Mouse (Mus musculus) monocyte, adult 2 months (primary cell): ENCODE measurements around the gene Gramd4.
"Not testable (repeated sequence)": the region's sequence is repeated elsewhere in the genome, so short reads cannot be mapped to it uniquely, and the experiment has no call there.

ENCODE experiments used
- DNase-seq, 2 experiments: peaks; one replicate each; pipeline ENCODE4 v3.0.0; 2022; ENCODE audit warnings: low spot score in 2 of 2, low read depth in 1 of 2

Gene Gramd4

GRCm38 (mm10) chr15:86050170-86050743, 7.2 kb upstream of the Gramd4 start:
- DNase-seq: no peak

- no peak for DNase-seq
Measured at GRCm38 (mm10) chr15:86051152-86051551, 6.3 kb upstream of the Gramd4 start.

GRCm38 (mm10) chr15:86051878-86052478, 5.5 kb upstream of the Gramd4 start:
- DNase-seq: no peak

- DNase-seq: peak in 1 of 2 experiments; percentile 64
Measured at GRCm38 (mm10) chr15:86053890-86054536, 3.5 kb upstream of the Gramd4 start.

- not testable (repeated sequence) for DNase-seq
Measured at GRCm38 (mm10) chr15:86054861-86055260, 2.6 kb upstream of the Gramd4 start.

- DNase-seq: no peak
Measured at GRCm38 (mm10) chr15:86056221-86056760, 1.2 kb upstream of the Gramd4 start.

- no peak for DNase-seq
Measured at GRCm38 (mm10) chr15:86057908-86058307, 413 bp downstream of the Gramd4 start.

- DNase-seq: no peak
Measured at GRCm38 (mm10) chr15:86058394-86058915, 960 bp downstream of the Gramd4 start.

GRCm38 (mm10) chr15:86058931-86059834, 1.7 kb downstream of the Gramd4 start:
- no peak for DNase-seq

- DNase-seq: no peak
Measured at GRCm38 (mm10) chr15:86059835-86060380, 2.4 kb downstream of the Gramd4 start.

GRCm38 (mm10) chr15:86060581-86060980, 3.1 kb downstream of the Gramd4 start:
- DNase-seq: no peak

- no peak for DNase-seq
Measured at GRCm38 (mm10) chr15:86061221-86061620, 3.7 kb downstream of the Gramd4 start.

GRCm38 (mm10) chr15:86061848-86062481, 4.5 kb downstream of the Gramd4 start:
- no peak for DNase-seq

- no peak for DNase-seq
Measured at GRCm38 (mm10) chr15:86064191-86064849, 6.8 kb downstream of the Gramd4 start.

GRCm38 (mm10) chr15:86064850-86065229, 7.3 kb downstream of the Gramd4 start:
- DNase-seq: no peak

- no peak for DNase-seq
Measured at GRCm38 (mm10) chr15:86065367-86065766, 7.9 kb downstream of the Gramd4 start.

- no peak for DNase-seq
Measured at GRCm38 (mm10) chr15:86066836-86067580, 9.5 kb downstream of the Gramd4 start.

GRCm38 (mm10) chr15:86067581-86067910, 10.1 kb downstream of the Gramd4 start:
- DNase-seq: peak; percentile 64 to 79

GRCm38 (mm10) chr15:86067941-86068495, 10.5 kb downstream of the Gramd4 start:
- no peak for DNase-seq
